Mouse (Mus musculus) kidney, embryonic 14.5 days (tissue): Measurements from ENCODE around the gene Insig2. TPM values are rescaled to one million over a fixed set of nuclear protein-coding genes. Genes with fewer than 3 reads are reported as not detected.

Experiments used
- ATAC-seq: fragments of 200-750 bp; cut with Nextera tagmentation; 2 replicates; pipeline ENCODE4 v1.8.0; 2017; ENCODE audit warnings: moderate number of reproducible peaks, mild to moderate bottlenecking, moderate TSS enrichment, moderate library complexity; ENCODE audit not compliant: low FRiP score, low TSS enrichment
- H3K27ac ChIP-seq: fragments of 300-500 bp; sonication (generic); 2 replicates; pipeline ENCODE4 v1.5.1; 2014; ENCODE audit warnings: low read depth, mild to moderate bottlenecking, low read length, moderate library complexity, mixed read lengths
- H3K27me3 ChIP-seq: fragments of 300-500 bp; sonication (generic); 2 replicates; pipeline ENCODE4 v1.6.1; 2014; ENCODE audit warnings: mild to moderate bottlenecking, low read length; ENCODE audit not compliant: control insufficient read depth, insufficient read depth
- H3K36me3 ChIP-seq: fragments of 300-500 bp; sonication (generic); 2 replicates; pipeline ENCODE4 v1.6.1; 2014; ENCODE audit warnings: low read length, mixed read lengths; ENCODE audit not compliant: control insufficient read depth, insufficient read depth
- H3K4me1 ChIP-seq: fragments of 300-500 bp; sonication (generic); 2 replicates; pipeline ENCODE4 v1.6.1; 2014; ENCODE audit warnings: low read length, mixed read lengths; ENCODE audit not compliant: control insufficient read depth, insufficient read depth
- H3K4me2 ChIP-seq: fragments of 300-500 bp; sonication (generic); replicated peaks from 2 replicates; pipeline ENCODE4 v1.6.1; 2014; ENCODE audit warnings: low read depth, mild to moderate bottlenecking, low read length
- H3K4me3 ChIP-seq: fragments of 300-500 bp; sonication (generic); 2 replicates; pipeline ENCODE4 v1.5.1; 2014; ENCODE audit warnings: mild to moderate bottlenecking, low read length
- H3K9ac ChIP-seq: fragments of 300-500 bp; sonication (generic); 2 replicates; pipeline ENCODE4 v1.6.1; 2014; ENCODE audit warnings: low read depth, mild to moderate bottlenecking, low read length, moderate library complexity
- H3K9me3 ChIP-seq: fragments of 300-500 bp; sonication (generic); 2 replicates; pipeline ENCODE4 v1.6.1; 2016; ENCODE audit warnings: low read length; ENCODE audit not compliant: control insufficient read depth
- WGBS: fragments of 180-500 bp; shearing (Covaris S2); extraction: QIAGEN DNeasy Blood & Tissue Kit; methylation state at CpG from one replicate; pipeline ENCODE4 v1.1.7; 2014; 5-methylcytosine and 5-hydroxymethylcytosine counted together
- polyA plus RNA-seq: library from polyadenylated mRNA; unstranded; fragments of >200 nt; fragmentation: Nextera tagmentation; extraction: Ambion mirVana; gene quantifications from 2 replicates; pipeline ENCODE4 v1.2.1, GENCODE M21; 2014

Gene Insig2
- polyA plus RNA-seq, 1 experiment from 2014 or later = 23.3 TPM

- no peak overlapping the region for H3K4me2 ChIP-seq
- H3K36me3 ChIP-seq = no peaks in the 10 kb centered on the region
- no peaks in the 10 kb centered on the region for H3K4me1 ChIP-seq
- no peak overlapping the region for H3K9ac ChIP-seq
- no peaks in the 10 kb centered on the region for H3K27me3 ChIP-seq
- 68% methylated on average over 4 of the region's 4 CpGs for WGBS
- H3K4me3 ChIP-seq = no peak overlapping the region
- ATAC-seq = no peak
- no peak overlapping the region for H3K27ac ChIP-seq
- peaks cover 3% of the 10 kb centered on the region; the same call in 1 of the 2 replicates for H3K9me3 ChIP-seq
Measured at GRCm38 (mm10) chr1:121360561-121360960, 28.2 kb upstream of the Insig2 start.

GRCm38 (mm10) chr1:121359680-121360079 lies 27.3 kb upstream of the Insig2 start:
- Histone ChIP-seq H3K27me3 (no peaks in the 10 kb centered on the region), H3K4me2 (no peak overlapping the region), H3K9me3 (no peaks in the 10 kb centered on the region), H3K36me3 (no peaks in the 10 kb centered on the region), H3K4me3 (no peak overlapping the region), H3K27ac (no peak overlapping the region), H3K4me1 (no peaks in the 10 kb centered on the region), H3K9ac (no peak overlapping the region)
- ATAC-seq = no peak
- 85% methylated on average over 12 of the region's 12 CpGs for WGBS

- Histone ChIP-seq H3K9ac (no peak overlapping the region), H3K27ac (no peak overlapping the region), H3K4me2 (no peak overlapping the region), H3K27me3 (no peaks in the 10 kb centered on the region), H3K36me3 (no peaks in the 10 kb centered on the region), H3K4me1 (no peaks in the 10 kb centered on the region), H3K9me3 (no peaks in the 10 kb centered on the region), H3K4me3 (no peak overlapping the region)
- no peak for ATAC-seq
Measured at GRCm38 (mm10) chr1:121353779-121354178, 21.4 kb upstream of the Insig2 start.

- no peaks in the 10 kb centered on the region for H3K4me1 ChIP-seq
- H3K36me3 ChIP-seq = no peaks in the 10 kb centered on the region
- no peak overlapping the region for H3K4me3 ChIP-seq
- no peak overlapping the region for H3K9ac ChIP-seq
- WGBS = 76% methylated on average over 3 of the region's 3 CpGs
- H3K27ac ChIP-seq = no peak overlapping the region
- H3K9me3 ChIP-seq = no peaks in the 10 kb centered on the region
- no peaks in the 10 kb centered on the region for H3K27me3 ChIP-seq
- no peak overlapping the region for H3K4me2 ChIP-seq
- ATAC-seq = no peak
Measured at GRCm38 (mm10) chr1:121351037-121351436, 18.6 kb upstream of the Insig2 start.

GRCm38 (mm10) chr1:121350616-121351015 lies 18.2 kb upstream of the Insig2 start:
- H3K9me3 ChIP-seq = no peaks in the 10 kb centered on the region
- no peak for ATAC-seq
- H3K4me3 ChIP-seq = no peak overlapping the region
- no peak overlapping the region for H3K9ac ChIP-seq
- no peaks in the 10 kb centered on the region for H3K36me3 ChIP-seq
- no peak overlapping the region for H3K4me2 ChIP-seq
- 65% methylated on average over 13 of the region's 13 CpGs for WGBS
- no peaks in the 10 kb centered on the region for H3K4me1 ChIP-seq
- H3K27me3 ChIP-seq = no peaks in the 10 kb centered on the region
- H3K27ac ChIP-seq = no peak overlapping the region

- Histone ChIP-seq H3K4me2 (no peak overlapping the region), H3K27me3 (no peaks in the 10 kb centered on the region), H3K27ac (no peak overlapping the region), H3K4me1 (no peaks in the 10 kb centered on the region), H3K36me3 (no peaks in the 10 kb centered on the region), H3K4me3 (no peak overlapping the region), H3K9me3 (no peaks in the 10 kb centered on the region), H3K9ac (no peak overlapping the region)
- no peak for ATAC-seq
- 75% methylated on average over 4 of the region's 4 CpGs for WGBS
Measured at GRCm38 (mm10) chr1:121348875-121349847, 16.8 kb upstream of the Insig2 start.

GRCm38 (mm10) chr1:121343966-121344365 lies 11.6 kb upstream of the Insig2 start:
- no peak for ATAC-seq
- no peak overlapping the region for H3K9ac ChIP-seq
- no peak overlapping the region for H3K4me2 ChIP-seq
- H3K27ac ChIP-seq = no peak overlapping the region
- H3K27me3 ChIP-seq = no peaks in the 10 kb centered on the region
- no peaks in the 10 kb centered on the region for H3K36me3 ChIP-seq
- H3K4me3 ChIP-seq = no peak overlapping the region
- WGBS = 69% methylated on average over 5 of the region's 5 CpGs
- H3K4me1 ChIP-seq = no peaks in the 10 kb centered on the region
- no peaks in the 10 kb centered on the region for H3K9me3 ChIP-seq

- no peak for ATAC-seq
- no peaks in the 10 kb centered on the region for H3K4me1 ChIP-seq
Measured at GRCm38 (mm10) chr1:121335789-121336188, 3.4 kb upstream of the Insig2 start.

GRCm38 (mm10) chr1:121333986-121334703 lies 1.8 kb upstream of the Insig2 start:
- no peak for ATAC-seq
- H3K27ac ChIP-seq = no peak overlapping the region
- no peak overlapping the region for H3K4me2 ChIP-seq
- no peaks in the 10 kb centered on the region for H3K27me3 ChIP-seq
- WGBS = 93% methylated on average over 4 of the region's 4 CpGs
- H3K9me3 ChIP-seq = no peaks in the 10 kb centered on the region
- no peaks in the 10 kb centered on the region for H3K36me3 ChIP-seq
- H3K4me3 ChIP-seq = no peak overlapping the region
- no peaks in the 10 kb centered on the region for H3K4me1 ChIP-seq
- no peak overlapping the region for H3K9ac ChIP-seq

More at GRCm38 (mm10) chr1:121335789-121336188, 3.4 kb upstream of the Insig2 start:
- Histone ChIP-seq H3K9ac (no peak overlapping the region), H3K9me3 (no peaks in the 10 kb centered on the region), H3K4me3 (no peak overlapping the region), H3K4me2 (no peak overlapping the region), H3K27ac (no peak overlapping the region), H3K27me3 (no peaks in the 10 kb centered on the region), H3K36me3 (no peaks in the 10 kb centered on the region)
- WGBS = 62% methylated on average over 4 of the region's 4 CpGs
